Mouse (Mus musculus) B cell, adult 2 months (primary cell): ENCODE results near the gene Eif4e3.

Experiments used
- DNase-seq, 2 experiments: peaks; one replicate each; pipeline ENCODE4 v3.0.0; 2022

The Eif4e3 gene

DNA sequence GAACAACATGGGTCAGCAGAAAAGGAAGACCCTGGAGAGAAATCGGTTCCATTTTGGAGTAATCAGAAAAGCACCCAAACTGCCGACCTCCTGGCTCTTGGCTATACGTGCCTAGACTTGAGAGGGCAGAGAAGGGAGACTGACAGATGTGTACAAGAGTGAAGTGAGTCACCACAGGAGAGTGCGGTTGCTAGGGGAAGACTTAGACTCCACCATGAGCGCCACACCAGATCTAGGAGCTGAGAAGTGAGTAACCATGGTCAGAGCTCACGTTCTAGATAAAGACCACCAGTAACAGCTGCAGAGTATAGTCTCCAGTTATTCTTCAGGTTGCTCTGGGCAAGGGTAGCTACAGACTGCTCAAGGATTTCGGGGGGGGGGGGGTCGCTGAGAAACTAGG, 3.3 kb downstream of the Eif4e3 start:
- DNase-seq: no peak

- no peak for DNase-seq
Observed at GRCm38 (mm10) chr6:99660443-99660842, 6.1 kb downstream of the Eif4e3 start.

GRCm38 (mm10) chr6:99658586-99658985, 8.0 kb downstream of the Eif4e3 start:
- DNase-seq: no peak

- no peak for DNase-seq
Observed at GRCm38 (mm10) chr6:99656088-99656487, 10.5 kb downstream of the Eif4e3 start.

DNA sequence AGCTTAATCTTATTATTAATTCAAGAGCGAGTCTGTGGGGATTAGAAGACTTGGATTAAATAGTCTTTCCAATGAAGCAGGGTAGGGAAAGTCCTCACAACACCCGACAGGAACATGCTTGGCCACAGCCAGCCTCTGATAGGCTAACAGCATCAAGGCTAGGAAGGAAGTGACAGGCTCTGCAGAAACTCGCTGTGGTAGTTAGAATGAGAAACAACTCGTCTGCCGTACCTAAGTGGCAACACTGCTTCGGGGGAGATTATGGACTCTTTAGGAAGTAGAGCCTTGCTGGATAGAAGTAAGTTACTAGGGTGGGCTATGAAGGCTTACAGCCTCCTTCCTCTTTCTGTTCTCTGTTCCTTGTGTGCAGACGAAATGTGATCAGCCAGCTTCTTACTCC, 11.1 kb downstream of the Eif4e3 start:
- peak in 1 of 2 experiments; percentile 17 for DNase-seq

GRCm38 (mm10) chr6:99654343-99654742, 12.2 kb downstream of the Eif4e3 start:
- DNase-seq: no peak

DNA sequence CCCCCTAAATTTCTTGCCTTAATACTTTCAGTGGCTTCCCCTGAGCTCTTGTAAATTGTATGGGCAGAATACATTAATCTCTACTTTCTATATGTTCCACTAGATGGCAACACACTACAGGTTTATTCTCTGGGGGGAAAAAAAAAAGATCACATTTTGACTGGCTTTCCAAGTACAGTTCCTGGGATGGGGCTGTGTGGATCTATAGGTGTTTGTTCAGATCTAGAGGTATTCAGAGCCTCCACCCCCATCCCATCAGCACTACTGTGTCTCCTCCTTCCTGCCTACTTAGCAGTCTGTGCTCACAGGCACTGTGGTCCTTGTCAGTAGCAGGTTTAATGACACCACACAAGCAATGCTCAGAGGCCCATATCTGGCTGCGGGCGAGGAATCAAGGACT, 14.2 kb downstream of the Eif4e3 start:
- no peak for DNase-seq

DNA sequence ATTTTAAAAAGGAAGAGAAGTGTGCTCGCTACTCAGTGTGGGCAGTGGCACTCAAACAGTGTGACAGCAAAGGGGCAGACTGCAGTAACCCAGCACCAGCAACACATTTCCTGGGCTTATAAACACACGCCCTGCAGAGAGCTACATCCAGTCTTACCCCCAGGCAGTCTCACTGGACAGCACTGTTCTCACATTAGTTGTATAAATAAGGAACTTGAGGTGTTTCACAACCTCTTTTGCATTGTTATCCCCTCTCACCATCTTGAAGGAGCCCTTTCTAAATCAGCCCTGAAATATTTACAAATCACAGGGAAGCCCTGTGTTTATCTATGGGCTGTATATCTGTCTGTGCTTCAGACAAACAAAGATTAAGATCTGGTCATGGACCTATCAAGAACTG, 17.3 kb downstream of the Eif4e3 start:
- no peak for DNase-seq

GRCm38 (mm10) chr6:99646344-99646743, 20.2 kb downstream of the Eif4e3 start:
- no peak for DNase-seq

- no peak for DNase-seq
Observed at GRCm38 (mm10) chr6:99644876-99645275, 21.7 kb downstream of the Eif4e3 start.

- no peak for DNase-seq
Observed at GRCm38 (mm10) chr6:99644386-99644785, 22.2 kb downstream of the Eif4e3 start.

GRCm38 (mm10) chr6:99643439-99644199, 23.0 kb downstream of the Eif4e3 start:
- no peak for DNase-seq

DNA sequence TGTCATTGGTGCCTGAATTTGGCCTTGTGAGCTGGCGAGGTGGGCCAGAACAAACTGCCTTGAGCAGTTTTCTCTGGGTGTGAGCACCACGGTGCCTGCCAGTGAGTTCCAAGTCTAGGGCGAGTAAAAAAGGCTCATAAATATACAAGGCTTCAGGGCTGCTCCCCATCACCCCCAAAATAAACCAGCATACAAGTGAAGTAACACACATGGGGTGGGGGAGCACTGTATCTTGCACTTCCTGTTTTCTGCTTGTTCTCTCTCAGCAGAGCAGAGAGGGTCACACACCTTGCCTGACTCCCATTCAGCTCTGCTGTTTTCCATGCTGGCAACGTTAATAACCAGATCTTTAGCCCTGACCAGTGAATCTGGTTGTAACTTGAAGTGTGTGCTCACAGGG, 29.1 kb downstream of the Eif4e3 start:
- DNase-seq: peak in 1 of 2 experiments; percentile 8

- DNase-seq: no peak
Observed at GRCm38 (mm10) chr6:99636801-99637200, 29.8 kb downstream of the Eif4e3 start.

- DNase-seq: no peak
Observed at GRCm38 (mm10) chr6:99636121-99636520, 30.4 kb downstream of the Eif4e3 start.

DNA sequence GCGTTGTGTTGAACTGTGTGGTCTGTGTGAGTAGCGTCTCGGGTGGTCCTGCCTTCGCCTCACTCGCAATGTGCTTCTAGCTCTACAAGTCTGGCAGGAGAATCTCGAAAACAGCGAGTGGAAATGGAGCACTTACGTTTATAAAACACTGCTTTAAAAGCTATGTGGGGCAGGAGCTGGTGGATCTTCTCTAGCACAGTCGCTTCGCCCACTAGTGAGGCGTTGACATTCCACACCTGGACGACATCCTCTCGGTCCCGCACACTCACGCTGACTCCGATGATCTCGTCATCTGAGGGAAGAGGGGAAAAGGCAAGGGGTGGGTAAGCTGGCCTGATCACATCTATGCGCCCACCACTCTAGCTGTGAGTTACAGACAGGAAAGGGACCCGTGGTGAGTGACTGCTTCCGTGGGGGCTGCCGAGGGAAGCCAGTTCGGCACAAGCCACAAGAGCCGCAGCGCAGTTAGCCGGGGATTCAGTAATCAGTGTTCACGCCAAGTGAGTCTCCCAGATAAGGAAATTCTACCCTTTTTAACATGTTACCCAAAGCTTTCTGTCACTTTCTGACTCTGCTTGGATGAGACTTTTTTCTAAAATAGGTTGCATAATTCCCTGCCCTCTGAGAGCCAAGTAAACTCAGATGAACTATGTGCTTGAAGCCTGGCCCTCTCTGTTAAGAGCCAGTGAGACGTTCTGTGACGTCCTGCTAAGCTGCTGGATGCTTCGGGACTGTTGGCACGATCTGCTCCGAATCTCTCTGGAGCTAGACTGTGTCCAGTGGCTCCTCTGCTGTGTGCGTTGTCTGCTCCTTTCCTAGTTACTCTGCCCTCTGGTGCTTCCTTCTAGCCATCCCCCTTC, 34.2 kb downstream of the Eif4e3 start:
- no peak for DNase-seq

DNA sequence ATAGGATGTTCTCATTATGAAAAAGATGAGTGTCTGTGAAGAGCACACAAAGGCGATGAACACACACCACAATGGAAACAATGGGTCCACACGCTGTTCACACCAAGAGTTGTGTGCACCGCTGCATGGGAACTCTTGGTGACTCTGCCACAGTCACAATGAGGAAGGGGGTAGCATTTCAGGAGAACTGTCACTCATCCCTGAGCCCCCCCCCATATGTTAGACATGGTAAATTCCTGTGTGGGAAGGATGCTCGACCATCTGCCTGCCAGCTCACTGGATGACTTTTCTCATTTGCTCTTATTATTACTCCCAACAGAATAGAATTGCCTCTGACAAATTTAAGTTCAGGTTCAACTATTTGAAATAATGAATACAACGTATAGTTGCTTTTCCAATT, 34.9 kb downstream of the Eif4e3 start:
- DNase-seq: no peak

DNA sequence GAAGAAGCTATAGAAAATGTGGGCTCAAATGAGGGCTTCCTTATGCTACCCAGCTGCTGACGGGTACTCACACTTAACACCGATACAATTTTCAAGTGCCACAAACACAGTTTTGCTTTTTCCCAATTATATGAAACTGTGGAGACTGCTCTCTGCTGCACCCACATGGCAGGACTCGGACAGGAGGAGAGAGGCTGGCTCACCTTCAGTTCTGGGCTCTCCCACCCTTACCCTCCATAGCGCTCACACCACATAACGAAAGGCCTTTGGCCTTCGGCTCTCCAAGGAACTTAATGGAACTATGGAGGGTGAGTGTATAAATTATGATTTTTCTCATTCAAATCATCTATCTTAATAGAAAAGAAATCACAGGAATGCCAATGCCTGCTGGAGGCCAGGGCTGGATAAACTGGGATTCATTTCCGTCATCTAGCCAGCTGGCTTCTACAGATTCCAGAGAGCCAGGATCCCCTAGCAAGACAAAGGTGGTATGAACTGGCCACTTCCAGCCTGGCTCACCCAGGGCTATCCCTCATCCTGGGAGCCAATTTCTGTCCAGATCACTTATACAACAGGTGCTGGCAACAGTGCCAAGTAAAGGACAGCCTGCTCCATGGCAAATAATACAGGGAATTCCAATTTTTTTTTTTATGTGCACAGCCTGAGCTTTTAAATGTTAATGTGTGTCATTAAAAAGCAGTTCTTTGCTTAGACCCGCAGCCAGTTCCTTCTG, 36.7 kb downstream of the Eif4e3 start:
- DNase-seq: no peak

DNA sequence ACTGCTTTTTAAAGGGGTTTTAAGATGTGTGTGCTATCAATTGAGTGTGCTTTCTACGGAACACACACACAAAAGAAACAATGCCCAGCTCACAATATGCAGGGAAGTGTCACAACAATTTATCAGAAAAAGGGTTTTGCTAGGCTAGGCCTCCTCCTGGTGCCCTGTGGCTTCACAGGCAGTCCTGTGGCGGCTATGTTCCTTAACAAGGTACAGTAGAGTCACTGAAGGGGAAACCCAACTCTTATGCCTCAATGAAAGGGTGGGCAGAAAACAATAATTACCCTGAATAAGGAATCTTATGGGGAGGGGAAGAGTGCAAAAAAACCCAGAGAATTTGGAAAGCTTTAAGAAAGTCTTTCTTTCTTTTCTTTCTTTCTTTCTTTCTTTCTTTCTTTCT, 40.2 kb downstream of the Eif4e3 start:
- DNase-seq: no peak

DNA sequence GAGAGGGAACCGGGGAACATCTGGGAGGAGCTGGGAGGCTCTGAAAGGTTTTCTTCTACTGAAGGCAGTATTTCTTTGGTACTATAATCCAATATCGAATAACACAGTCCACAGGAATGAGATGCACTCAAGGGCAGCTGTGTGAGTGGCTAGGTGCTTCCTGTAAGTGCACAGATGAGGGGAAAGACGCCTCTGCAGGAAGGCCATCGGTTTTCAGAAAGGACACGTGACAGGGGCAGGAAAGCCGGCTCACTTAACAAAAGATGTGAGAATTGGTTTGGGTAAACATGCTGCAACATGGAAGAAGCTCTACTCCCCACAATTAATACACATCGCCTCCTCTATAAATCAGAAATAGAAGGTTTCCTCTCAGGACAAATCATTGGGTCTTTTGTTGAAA, 40.8 kb downstream of the Eif4e3 start:
- no peak for DNase-seq

DNA sequence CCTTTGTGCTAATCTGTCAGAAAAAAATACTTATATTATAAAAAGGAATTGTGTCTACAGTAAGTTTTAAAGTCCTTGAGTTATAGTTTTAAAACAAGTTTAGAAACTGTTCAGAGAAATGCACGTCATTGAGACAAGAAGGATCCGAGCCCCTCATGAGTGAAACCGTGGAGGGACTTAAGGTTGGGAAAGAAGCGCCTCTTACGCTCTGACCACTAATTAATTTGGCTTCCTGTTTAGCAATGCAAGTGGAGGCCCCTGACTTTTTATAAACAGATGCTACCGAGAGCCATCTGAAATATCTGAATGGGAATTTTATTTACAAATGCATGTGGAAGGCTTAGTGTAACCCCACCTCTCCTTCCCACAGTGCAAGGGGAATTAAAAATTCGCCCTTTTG, 41.3 kb downstream of the Eif4e3 start:
- no peak for DNase-seq

GRCm38 (mm10) chr6:99624542-99624941, 42.0 kb downstream of the Eif4e3 start:
- no peak for DNase-seq

GRCm38 (mm10) chr6:99623641-99624040, 42.9 kb downstream of the Eif4e3 start:
- DNase-seq: no peak

DNA sequence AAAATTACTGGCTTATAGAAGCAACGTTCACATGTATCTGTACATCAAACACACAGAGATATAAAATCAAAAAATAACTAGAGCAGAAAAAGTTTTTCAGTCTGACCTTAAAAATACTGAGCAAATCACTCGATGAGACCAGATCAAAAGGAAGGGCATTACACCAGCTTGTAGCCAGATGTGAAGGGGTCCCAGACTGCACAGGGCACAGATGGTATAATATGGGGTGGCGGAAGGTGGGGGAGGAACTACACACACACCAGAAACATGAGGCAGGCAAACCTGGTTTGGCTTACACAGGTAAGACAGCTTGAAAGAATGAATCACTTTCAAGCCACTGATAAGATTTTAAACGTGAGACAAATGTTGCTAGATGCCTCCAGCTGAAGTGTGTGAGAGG, 45.4 kb downstream of the Eif4e3 start:
- DNase-seq: no peak
